Comparison of ENCODE assay signal across 10 mouse cellular contexts in the genomic region with DNA sequence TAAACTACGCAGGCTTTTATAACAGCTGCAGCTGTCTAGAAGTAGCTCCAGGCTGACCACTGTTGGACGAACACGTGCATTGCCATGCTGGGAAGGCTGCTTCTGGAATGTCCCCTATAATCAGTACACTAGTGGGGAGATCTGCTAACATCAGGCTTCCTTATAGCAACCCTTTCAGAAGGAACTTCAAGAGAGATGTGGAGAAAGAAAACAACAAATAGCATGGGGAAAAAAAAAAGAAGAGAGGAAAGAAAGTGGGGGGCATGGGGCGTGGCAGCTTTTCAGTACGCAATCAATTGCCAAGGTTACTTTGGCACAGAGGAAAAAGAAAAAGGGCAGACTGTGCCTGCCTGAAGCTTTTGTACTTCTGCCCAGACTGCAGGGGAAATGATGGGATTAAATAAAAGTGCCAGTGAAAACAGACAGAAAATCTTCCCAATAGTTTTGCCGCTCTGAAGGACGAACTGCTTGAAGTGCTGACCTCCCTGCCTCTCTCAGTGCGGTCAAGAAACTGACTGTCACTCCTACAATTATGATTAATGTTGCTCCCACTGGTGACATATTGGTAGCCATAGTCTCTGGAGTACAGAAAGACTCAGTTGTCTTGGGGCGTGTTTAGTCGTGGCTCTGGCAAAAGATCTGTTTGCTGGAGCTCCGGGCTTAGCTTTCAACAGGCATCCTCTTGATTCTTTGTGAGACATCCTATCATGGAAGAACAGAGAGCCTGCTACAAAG.
DNase-seq lines count a peak whose midpoint lies in the region; ATAC-seq lines count a peak whose summit lies in the region.
"Had no signal": no experiment of that assay in that cellular context is flagged by ENCODE, and none has a peak within 500 bp of the region (broad histone marks: within the 10 kb centered on the region; RNA-seq: fewer than 3 reads in every experiment).

No protein-coding gene starts in this region.

- H3K9ac ChIP-seq in embryonic facial prominence, embryonic 11.5 days (replicated peaks; ENCODE audit: low read length): no peak overlapping the region
- no peak overlapping the region for H3K9ac ChIP-seq in hindbrain, embryonic 14.5 days
- H3K9ac ChIP-seq in liver, embryonic 12.5 days: no peak overlapping the region

- H3K4me3 ChIP-seq in embryonic facial prominence, embryonic 11.5 days (ENCODE audit: low read depth, low read length): no peak overlapping the region
- H3K4me3 ChIP-seq in hindbrain, embryonic 14.5 days (replicated peaks; ENCODE audit: low read length): no peak overlapping the region
- no peak overlapping the region for H3K4me3 ChIP-seq in liver, embryonic 12.5 days

- WGBS in embryonic facial prominence, embryonic 11.5 days: 71% methylated on average over 11 of the region's 11 CpGs
- WGBS in hindbrain, embryonic 14.5 days: 54% methylated on average over 11 of the region's 11 CpGs
- 80% methylated on average over 11 of the region's 11 CpGs for WGBS in liver, embryonic 12.5 days (ENCODE audit: insufficient replicate concordance)

- no peak overlapping the region for H3K27ac ChIP-seq in embryonic facial prominence, embryonic 11.5 days (replicated peaks; ENCODE audit: low read depth, low read length)
- H3K27ac ChIP-seq in hindbrain, embryonic 14.5 days: no peak overlapping the region
- H3K27ac ChIP-seq in liver, embryonic 12.5 days: no peak overlapping the region

- no peak for ATAC-seq in embryonic facial prominence, embryonic 11.5 days (replicated peaks; ENCODE audit: insufficient number of reproducible peaks, low FRiP score, low TSS enrichment, low read depth)
- peak; percentile 74; the same call in 1 of the 2 replicates for ATAC-seq in hindbrain, embryonic 14.5 days (ENCODE audit: low FRiP score)
- no peak for ATAC-seq in liver, embryonic 12.5 days

- no peaks in the 10 kb centered on the region for H3K36me3 ChIP-seq in embryonic facial prominence, embryonic 11.5 days (replicated peaks; ENCODE audit: control insufficient read depth, insufficient read depth, low read depth, low read length)
- no peaks in the 10 kb centered on the region for H3K36me3 ChIP-seq in hindbrain, embryonic 14.5 days (replicated peaks; ENCODE audit: control insufficient read depth, insufficient read depth)
- no peaks in the 10 kb centered on the region for H3K36me3 ChIP-seq in liver, embryonic 12.5 days
- H3K36me3 ChIP-seq: G1E had no signal

- H3K9me3 ChIP-seq in embryonic facial prominence, embryonic 11.5 days (replicated peaks; ENCODE audit: control insufficient read depth, low read length): no peaks in the 10 kb centered on the region
- no peaks in the 10 kb centered on the region for H3K9me3 ChIP-seq in hindbrain, embryonic 14.5 days (ENCODE audit: control insufficient read depth, low read length)
- no peaks in the 10 kb centered on the region for H3K9me3 ChIP-seq in liver, embryonic 12.5 days (replicated peaks)

- intact Hi-C loops in left cerebral cortex, postnatal 10 days (cut with DNase I): no loop called here
- intact Hi-C loops in gastrocnemius, postnatal 36 days (cut with DNase I): no loop called here

- DNase-seq in left cerebral cortex, postnatal 10 days (ENCODE audit: extremely low spot score in 1 of 2, low spot score in 2 of 2): peak; percentile 4 to 23
- no peak for DNase-seq in left cerebral cortex, adult 18-20 months (ENCODE audit: low spot score in 2 of 2)
- peak; percentile 21 for DNase-seq in embryonic facial prominence, embryonic 11.5 days (ENCODE audit: low spot score)
- peak; percentile 53 for DNase-seq in hindbrain, embryonic 14.5 days (ENCODE audit: low spot score)
- DNase-seq in mesoderm, embryonic 11.5 days (ENCODE audit: low read depth, low spot score): peak; percentile 14
- DNase-seq in ovary, postnatal 10 days (ENCODE audit: low spot score): no peak
- no peak for DNase-seq in gastrocnemius, postnatal 36 days
- DNase-seq: heart, postnatal 10 days had no signal

- no peaks in the 10 kb centered on the region for H3K4me1 ChIP-seq in embryonic facial prominence, embryonic 11.5 days (ENCODE audit: control insufficient read depth, insufficient read depth, low read length)
- H3K4me1 ChIP-seq in hindbrain, embryonic 14.5 days (replicated peaks; ENCODE audit: control insufficient read depth, insufficient read depth, low read length): no peaks in the 10 kb centered on the region
- H3K4me1 ChIP-seq in liver, embryonic 12.5 days: no peaks in the 10 kb centered on the region

- H3K4me2 ChIP-seq in embryonic facial prominence, embryonic 11.5 days (ENCODE audit: low read depth, low read length): no peak overlapping the region
- no peak overlapping the region for H3K4me2 ChIP-seq in hindbrain, embryonic 14.5 days (replicated peaks)
- no peak overlapping the region for H3K4me2 ChIP-seq in liver, embryonic 12.5 days

- H3K27me3 ChIP-seq in embryonic facial prominence, embryonic 11.5 days (ENCODE audit: control insufficient read depth, insufficient read depth, low read length): no peaks in the 10 kb centered on the region
- no peaks in the 10 kb centered on the region for H3K27me3 ChIP-seq in hindbrain, embryonic 14.5 days (ENCODE audit: control insufficient read depth, insufficient read depth, low read length)
- H3K27me3 ChIP-seq in liver, embryonic 12.5 days (replicated peaks): no peaks in the 10 kb centered on the region

Comparison
In these comparisons a context has a peak if more than half of its experiments do, and no peak if none do; other contexts are left out.
1. DNase-seq: peak in left cerebral cortex, postnatal 10 days (2 of 2), embryonic facial prominence, embryonic 11.5 days (single experiment), hindbrain, embryonic 14.5 days (single experiment) and mesoderm, embryonic 11.5 days (single experiment); none in left cerebral cortex, adult 18-20 months (0 of 2), ovary, postnatal 10 days (single experiment) and gastrocnemius, postnatal 36 days (0 of 2).